Mouse (Mus musculus) myocyte (in vitro differentiated cells): ENCODE results near the gene Bcl2l14. TPM values are rescaled to one million over a fixed set of nuclear protein-coding genes. Genes with fewer than 3 reads are reported as not detected.
A peak's percentile ranks its signal among the peaks of the same experiment; 100 is the strongest.

Experiments
- H3K27me3 ChIP-seq: one replicate; pipeline ENCODE4 v1.6.1; 2011; ENCODE audit not compliant: control insufficient read depth, insufficient read depth, insufficient read length
- H3K36me3 ChIP-seq: one replicate; pipeline ENCODE4 v1.6.1; 2011; ENCODE audit not compliant: control insufficient read depth, insufficient read depth
- H3K4me2 ChIP-seq: one replicate; pipeline ENCODE4 v1.6.1; 2011; ENCODE audit warnings: low read depth, control low read depth
- H3K4me3 ChIP-seq: one replicate; pipeline ENCODE4 v1.5.1; 2011; ENCODE audit warnings: mild to moderate bottlenecking, control low read depth, moderate library complexity
- H3K79me2 ChIP-seq: one replicate; pipeline ENCODE4 v1.6.1; 2011; ENCODE audit not compliant: control insufficient read depth, insufficient read depth
- H3ac ChIP-seq: one replicate; pipeline ENCODE4 v1.6.1; 2011; ENCODE audit not compliant: control insufficient read depth, insufficient read length
- CEBPB ChIP-seq: IDR thresholded peaks from 2 replicates; pipeline ENCODE4 v1.6.1; 2011; ENCODE audit warnings: mild to moderate bottlenecking, moderate library complexity; ENCODE audit not compliant: poor library complexity, insufficient read depth, severe bottlenecking
- E2F4 ChIP-seq: IDR thresholded peaks from one replicate; pipeline ENCODE4 v1.6.1; 2011; ENCODE audit warnings: mild to moderate bottlenecking, control low read depth, moderate library complexity; ENCODE audit not compliant: insufficient read depth
- MAX ChIP-seq: IDR thresholded peaks from one replicate; pipeline ENCODE4 v1.6.1; 2011; ENCODE audit warnings: low read depth, mild to moderate bottlenecking, control low read depth
- MYOD1 ChIP-seq, 3 experiments: IDR thresholded peaks; one replicate each; pipeline ENCODE4 v1.6.1; 2011; ENCODE audit warnings: control low read depth in 2 of 3, low read depth in 2 of 3, mild to moderate bottlenecking in 2 of 3, moderate library complexity in 1 of 3; ENCODE audit not compliant: insufficient read length in 2 of 3, control insufficient read depth in 1 of 3
- MYOG ChIP-seq, 3 experiments: IDR thresholded peaks; one replicate each; pipeline ENCODE4 v1.6.1; 2011; ENCODE audit warnings: control low read depth in 2 of 3, low read depth in 2 of 3, mild to moderate bottlenecking in 2 of 3; ENCODE audit not compliant: insufficient read length in 2 of 3, control insufficient read depth in 1 of 3, insufficient read depth in 1 of 3
- POLR2A ChIP-seq: IDR thresholded peaks from one replicate; pipeline ENCODE4 v1.6.1; 2011; ENCODE audit warnings: low read depth, mild to moderate bottlenecking, control low read depth, moderate library complexity; ENCODE audit not compliant: insufficient read length
- POLR2AphosphoS2 ChIP-seq: IDR thresholded peaks from one replicate; pipeline ENCODE4 v1.6.1; 2011; ENCODE audit warnings: low read depth, control low read depth; ENCODE audit not compliant: insufficient read length
- REST ChIP-seq: IDR thresholded peaks from one replicate; pipeline ENCODE4 v1.6.1; 2011; ENCODE audit warnings: mild to moderate bottlenecking, control low read depth, moderate library complexity; ENCODE audit not compliant: insufficient read depth, insufficient read length
- SRF ChIP-seq: IDR thresholded peaks from one replicate; pipeline ENCODE4 v1.6.1; 2011; ENCODE audit warnings: low read depth; ENCODE audit not compliant: control insufficient read depth, insufficient read length
- TCF12 ChIP-seq: IDR thresholded peaks from one replicate; pipeline ENCODE4 v1.6.1; 2011; ENCODE audit warnings: mild to moderate bottlenecking, control low read depth; ENCODE audit not compliant: poor library complexity, insufficient read depth, severe bottlenecking
- TCF3 ChIP-seq: IDR thresholded peaks from one replicate; pipeline ENCODE4 v1.6.1; 2011; ENCODE audit warnings: low read depth, control low read depth; ENCODE audit not compliant: insufficient read length
- USF1 ChIP-seq: IDR thresholded peaks from one replicate; pipeline ENCODE4 v1.6.1; 2011; ENCODE audit warnings: low read depth, mild to moderate bottlenecking, control low read depth, moderate library complexity
- polyA plus RNA-seq: library from polyadenylated mRNA; unstranded; fragments of >200 nt; fragmentation: generic; extraction: Trizol; gene quantifications from one replicate; pipeline ENCODE4 v1.2.1, GENCODE M21; 2012; ENCODE audit warnings: missing spikeins

Bcl2l14 gene
- polyA plus RNA-seq, 1 experiment, result 0.04 TPM

DNA sequence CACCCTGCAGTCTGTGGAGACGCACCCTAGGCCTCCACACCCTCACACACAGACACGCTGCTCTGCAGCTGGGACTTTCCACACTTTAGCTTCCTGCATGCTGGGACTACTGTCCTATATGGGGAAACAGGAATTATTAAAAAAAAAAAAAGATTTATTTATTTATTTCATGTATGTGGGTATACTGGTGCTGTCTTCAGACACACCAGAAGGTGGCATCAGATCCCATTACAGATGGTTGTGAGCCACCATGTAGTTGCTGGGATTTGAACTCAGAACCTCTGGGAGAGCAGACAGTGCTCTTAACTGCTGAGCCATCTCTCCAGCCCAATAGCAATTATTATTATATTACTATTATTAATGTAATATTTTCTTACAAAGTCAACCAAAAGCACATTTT lies 73.2 kb downstream of the Bcl2l14 start:
- H3K36me3 ChIP-seq, result peaks cover 24% of the 10 kb centered on the region

GRCm38 (mm10) chr6:134470857-134471256 lies 74.7 kb downstream of the Bcl2l14 start:
- TF ChIP-seq POLR2AphosphoS2 (no peak), POLR2A (no peak), MYOD1 (IDR thresholded peaks at IDR 0.05; ENCODE audit: control insufficient read depth in 1 of 3, insufficient read length in 2 of 3, low read depth in 2 of 3) (no peak), E2F4 (no peak), REST (no peak), CEBPB (no peak), SRF (no peak), MYOG (IDR thresholded peaks at IDR 0.05; ENCODE audit: control insufficient read depth in 1 of 3, insufficient read depth in 1 of 3, insufficient read length in 2 of 3, low read depth in 2 of 3) (no peak), TCF12 (no peak), USF1 (no peak), TCF3 (no peak), MAX (no peak)
- Histone ChIP-seq H3K4me2 (no peak overlapping the region), H3K4me3 (no peak overlapping the region), H3ac (no peak overlapping the region), H3K36me3 (peaks cover 15% of the 10 kb centered on the region), H3K27me3 (no peaks in the 10 kb centered on the region), H3K79me2 (peaks cover 4% of the 10 kb centered on the region)

More for the DNA sequence above, 73.2 kb downstream of the Bcl2l14 start:
- Histone ChIP-seq H3K79me2 (peaks cover 4% of the 10 kb centered on the region), H3K4me2 (no peak overlapping the region), H3K27me3 (no peaks in the 10 kb centered on the region), H3K4me3 (no peak overlapping the region), H3ac (no peak overlapping the region)
- TF ChIP-seq MYOG (IDR thresholded peaks at IDR 0.05; ENCODE audit: control insufficient read depth in 1 of 3, insufficient read depth in 1 of 3, insufficient read length in 2 of 3, low read depth in 2 of 3) (no peak), MYOD1 (IDR thresholded peaks at IDR 0.05; ENCODE audit: control insufficient read depth in 1 of 3, insufficient read length in 2 of 3, low read depth in 2 of 3) (no peak), CEBPB (no peak), USF1 (no peak), MAX (no peak), POLR2AphosphoS2 (no peak)

DNA sequence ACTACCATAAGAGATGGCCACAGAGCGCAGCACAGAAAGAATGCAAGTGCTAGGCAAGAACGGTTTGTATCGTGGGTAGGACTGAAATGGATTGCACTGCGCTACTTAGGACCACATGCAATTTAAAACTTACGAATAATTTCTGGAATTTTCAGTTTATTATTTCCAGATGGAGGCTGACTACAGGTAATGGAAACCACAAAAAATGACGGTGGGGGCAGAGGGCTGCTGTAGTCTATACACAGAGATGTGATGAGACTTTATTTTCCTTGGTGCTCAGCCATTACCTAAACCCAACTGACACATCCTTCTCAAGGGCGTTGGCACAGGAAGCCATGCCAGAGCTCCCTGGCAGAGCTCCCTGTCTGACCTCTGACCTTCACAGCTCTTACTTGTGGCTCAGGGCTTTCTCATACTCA lies 77.0 kb downstream of the Bcl2l14 start:
- Histone ChIP-seq H3K36me3 (peaks cover 12% of the 10 kb centered on the region), H3ac (no peak overlapping the region)
- TF ChIP-seq SRF (no peak), POLR2AphosphoS2 (no peak), USF1 (no peak), MYOD1 (IDR thresholded peaks at IDR 0.05; ENCODE audit: control insufficient read depth in 1 of 3, insufficient read length in 2 of 3, low read depth in 2 of 3) (no peak), MAX (no peak), REST (no peak), E2F4 (no peak), POLR2A (no peak), CEBPB (no peak), MYOG (IDR thresholded peaks at IDR 0.05; ENCODE audit: control insufficient read depth in 1 of 3, insufficient read depth in 1 of 3, insufficient read length in 2 of 3, low read depth in 2 of 3) (no peak), TCF12 (no peak), TCF3 (no peak)

GRCm38 (mm10) chr6:134479481-134479880 lies 83.4 kb downstream of the Bcl2l14 start:
- Histone ChIP-seq H3K4me3 (no peak overlapping the region), H3K36me3 (peaks cover 11% of the 10 kb centered on the region), H3ac (no peak overlapping the region), H3K4me2 (no peak overlapping the region), H3K27me3 (no peaks in the 10 kb centered on the region), H3K79me2 (no peaks in the 10 kb centered on the region)
- TF ChIP-seq TCF12, result no peak
- no peak for TF ChIP-seq POLR2AphosphoS2
- no peak for TF ChIP-seq TCF3
- TF ChIP-seq REST, result no peak
- TF ChIP-seq SRF, result no peak
- no peak for TF ChIP-seq POLR2A

More for the DNA sequence above, 77.0 kb downstream of the Bcl2l14 start:
- no peak overlapping the region for H3K4me2 ChIP-seq
- H3K79me2 ChIP-seq, result peaks cover 4% of the 10 kb centered on the region
- no peak overlapping the region for H3K4me3 ChIP-seq
- H3K27me3 ChIP-seq, result no peaks in the 10 kb centered on the region

DNA sequence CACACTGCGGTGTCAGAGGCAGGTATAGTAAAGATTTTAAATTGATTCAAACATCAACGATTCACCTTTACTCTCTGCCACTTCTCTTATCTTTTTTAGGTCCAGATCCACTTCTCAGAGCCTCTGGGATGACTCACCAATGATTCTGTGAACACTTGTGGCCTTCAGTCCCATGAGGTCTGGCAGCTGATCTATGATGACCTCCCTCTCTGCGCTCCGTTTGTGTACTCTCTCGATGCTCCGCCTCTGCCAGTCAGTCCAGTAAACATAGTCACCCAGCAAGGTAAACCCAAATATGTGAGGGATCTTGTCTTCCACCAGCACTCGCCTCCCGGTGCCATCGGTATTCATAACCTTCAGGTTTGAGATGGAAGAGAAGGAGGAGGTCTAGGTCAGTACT lies 90.2 kb downstream of the Bcl2l14 start:
- no peak overlapping the region for H3ac ChIP-seq
- TF ChIP-seq SRF (no peak), REST (no peak), E2F4 (no peak), TCF3 (no peak), USF1 (no peak), MYOG (IDR thresholded peaks at IDR 0.05; ENCODE audit: control insufficient read depth in 1 of 3, insufficient read depth in 1 of 3, insufficient read length in 2 of 3, low read depth in 2 of 3) (peak in 1 of 3 experiments; percentile 62), MYOD1 (IDR thresholded peaks at IDR 0.05; ENCODE audit: control insufficient read depth in 1 of 3, insufficient read length in 2 of 3, low read depth in 2 of 3) (peak in 1 of 3 experiments; percentile 54), MAX (no peak), TCF12 (no peak), POLR2A (no peak), CEBPB (no peak), POLR2AphosphoS2 (no peak)
- peaks cover 4% of the 10 kb centered on the region for H3K36me3 ChIP-seq

More for the DNA sequence above, 90.2 kb downstream of the Bcl2l14 start:
- no peaks in the 10 kb centered on the region for H3K27me3 ChIP-seq
- H3K4me2 ChIP-seq, result no peak overlapping the region
- H3K79me2 ChIP-seq, result no peaks in the 10 kb centered on the region
- H3K4me3 ChIP-seq, result no peak overlapping the region

Other genes starting within 250 kb of the Bcl2l14 start
- 8.4 TPM for gene Lrp6, start 170.6 kb downstream of the Bcl2l14 start, polyA plus RNA-seq
- not detected for gene Mansc1, start 236.2 kb downstream of the Bcl2l14 start, polyA plus RNA-seq
- 8.8 TPM for gene Borcs5, start 243.2 kb downstream of the Bcl2l14 start, polyA plus RNA-seq